Mouse (Mus musculus) stomach, embryonic 14.5 days (tissue): ENCODE data around the gene Sgsm1. TPM values are rescaled to one million over a fixed set of nuclear protein-coding genes. Genes with fewer than 3 reads are reported as not detected.

Source experiments
- ATAC-seq: fragments of 200-750 bp; cut with Nextera tagmentation; 2 replicates; pipeline ENCODE4 v1.8.0; 2017; ENCODE audit warnings: low read depth, moderate TSS enrichment; ENCODE audit not compliant: insufficient number of reproducible peaks, insufficient read depth, low FRiP score
- H3K27ac ChIP-seq: fragments of 300-500 bp; sonication (generic); 2 replicates; pipeline ENCODE4 v1.5.1; 2014; ENCODE audit warnings: mild to moderate bottlenecking, low read length, moderate library complexity, mixed read lengths
- H3K27me3 ChIP-seq: fragments of 300-500 bp; sonication (generic); 2 replicates; pipeline ENCODE4 v1.6.1; 2014; ENCODE audit warnings: low read length, control low read depth, mixed read lengths; ENCODE audit not compliant: control insufficient read depth, insufficient read depth
- H3K36me3 ChIP-seq: fragments of 300-500 bp; sonication (generic); 2 replicates; pipeline ENCODE4 v1.6.1; 2014; ENCODE audit warnings: mild to moderate bottlenecking, control low read depth, low read length, moderate library complexity, mixed read lengths; ENCODE audit not compliant: control insufficient read depth, insufficient read depth
- H3K4me1 ChIP-seq: fragments of 300-500 bp; sonication (generic); 2 replicates; pipeline ENCODE4 v1.6.1; 2014; ENCODE audit warnings: low read length, control low read depth, mixed read lengths; ENCODE audit not compliant: control insufficient read depth, insufficient read depth
- H3K4me2 ChIP-seq: fragments of 300-500 bp; sonication (generic); replicated peaks from 2 replicates; pipeline ENCODE4 v1.6.1; 2014; ENCODE audit warnings: low read depth, low read length, control low read depth
- H3K4me3 ChIP-seq: fragments of 300-500 bp; sonication (generic); 2 replicates; pipeline ENCODE4 v1.5.1; 2014; ENCODE audit warnings: low read depth, low read length, control low read depth
- H3K9ac ChIP-seq: fragments of 300-500 bp; sonication (generic); replicated peaks from 2 replicates; pipeline ENCODE4 v1.6.1; 2014; ENCODE audit warnings: low read depth, mild to moderate bottlenecking, control low read depth, low read length, moderate library complexity, mixed read lengths
- H3K9me3 ChIP-seq: fragments of 300-500 bp; sonication (generic); 2 replicates; pipeline ENCODE4 v1.6.1; 2016; ENCODE audit warnings: low read depth, low read length, control low read depth; ENCODE audit not compliant: control insufficient read depth
- WGBS: fragments of 180-500 bp; shearing (Covaris S2); extraction: QIAGEN DNeasy Blood & Tissue Kit; methylation state at CpG from one replicate; pipeline ENCODE4 v1.1.7; 2014; 5-methylcytosine and 5-hydroxymethylcytosine counted together
- polyA plus RNA-seq: library from polyadenylated mRNA; unstranded; fragments of >200 nt; fragmentation: Nextera tagmentation; extraction: Ambion mirVana; gene quantifications from 2 replicates; pipeline ENCODE4 v1.2.1, GENCODE M21; 2014

Sgsm1 gene
- polyA plus RNA-seq, 1 experiment from 2014 or later, result 6.4 TPM

DNA sequence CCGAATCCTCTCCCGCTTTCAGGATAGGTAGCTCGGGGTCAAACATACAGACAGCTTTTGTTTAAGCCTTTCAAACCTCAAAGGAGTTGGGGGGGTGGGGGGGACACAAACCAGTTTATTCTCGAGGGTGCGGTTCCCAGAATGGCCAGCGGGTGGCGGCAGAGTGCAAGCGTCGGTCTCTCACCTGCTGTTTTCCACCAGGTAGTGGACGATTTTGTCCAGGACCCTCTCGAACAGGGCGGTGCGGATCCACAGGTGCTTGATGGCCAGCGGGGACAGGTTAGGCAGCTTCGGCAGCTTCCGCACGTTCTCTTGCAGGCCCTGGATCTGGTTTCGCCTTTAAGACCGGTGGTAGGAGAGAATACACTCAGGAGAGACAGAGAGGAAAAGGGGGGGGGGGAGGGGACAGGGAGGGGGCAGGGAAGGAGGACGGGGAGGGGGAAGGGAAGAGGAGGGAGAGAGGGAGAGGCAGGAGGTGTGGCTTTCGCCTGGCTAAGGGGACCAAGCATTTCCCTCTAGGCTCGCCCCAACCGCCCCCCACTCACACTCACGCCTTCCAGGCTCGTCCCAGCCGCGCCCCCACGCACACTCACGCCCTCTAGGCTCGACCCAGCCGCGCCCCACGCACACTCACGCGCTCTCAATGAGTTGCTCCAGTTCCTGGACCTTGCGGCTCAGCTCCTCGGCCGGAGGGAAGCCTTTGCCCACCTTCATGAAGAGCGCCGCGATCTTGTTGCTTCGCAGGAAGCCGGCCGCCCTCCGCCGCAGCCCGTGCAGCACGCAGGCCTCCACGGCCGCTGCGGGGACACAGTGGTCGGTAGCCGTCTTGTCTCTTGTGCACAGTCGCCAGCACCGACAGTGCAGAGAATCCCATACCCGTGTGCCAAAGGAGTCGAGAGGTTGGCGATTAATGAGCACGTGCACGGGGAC is 23.7 kb downstream of the Sgsm1 start:
- no peak overlapping the region for H3K4me3 ChIP-seq

DNA sequence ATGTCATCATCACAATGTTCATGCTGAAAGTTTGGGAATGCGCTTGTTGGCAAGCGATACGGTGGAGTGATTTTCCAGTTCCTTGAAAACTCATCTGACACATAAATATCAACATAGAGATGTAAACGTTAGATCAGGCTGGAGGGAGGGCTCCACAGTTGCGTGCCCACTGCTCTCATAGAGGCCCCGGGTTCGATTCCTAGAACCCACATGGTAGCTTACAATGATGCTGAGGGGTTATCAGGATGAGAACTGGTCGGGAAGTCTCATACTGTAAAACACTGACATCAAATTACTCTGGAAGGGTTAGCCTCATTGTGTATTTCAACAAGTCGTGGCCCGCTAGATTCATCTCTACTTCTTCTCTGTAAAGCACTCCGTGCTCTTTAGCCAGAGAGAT is 24.5 kb downstream of the Sgsm1 start:
- Histone ChIP-seq H3K36me3 (no peaks in the 10 kb centered on the region), H3K9me3 (no peaks in the 10 kb centered on the region), H3K4me3 (no peak overlapping the region), H3K9ac (no peak overlapping the region), H3K4me1 (no peaks in the 10 kb centered on the region), H3K27me3 (peaks cover 17% of the 10 kb centered on the region), H3K4me2 (no peak overlapping the region), H3K27ac (no peak overlapping the region)
- 74% methylated on average over 11 of the region's 11 CpGs for WGBS
- no peak for ATAC-seq

More for the DNA sequence above, 23.7 kb downstream of the Sgsm1 start:
- 3% methylated on average over 59 of the region's 60 CpGs for WGBS
- Histone ChIP-seq H3K36me3 (no peaks in the 10 kb centered on the region), H3K9me3 (no peaks in the 10 kb centered on the region), H3K27me3 (peaks cover 17% of the 10 kb centered on the region), H3K4me1 (no peaks in the 10 kb centered on the region), H3K27ac (no peak overlapping the region), H3K4me2 (peak overlapping the region; percentile 27; the same call in 1 of the 2 replicates), H3K9ac (no peak overlapping the region)
- ATAC-seq, result no peak

DNA sequence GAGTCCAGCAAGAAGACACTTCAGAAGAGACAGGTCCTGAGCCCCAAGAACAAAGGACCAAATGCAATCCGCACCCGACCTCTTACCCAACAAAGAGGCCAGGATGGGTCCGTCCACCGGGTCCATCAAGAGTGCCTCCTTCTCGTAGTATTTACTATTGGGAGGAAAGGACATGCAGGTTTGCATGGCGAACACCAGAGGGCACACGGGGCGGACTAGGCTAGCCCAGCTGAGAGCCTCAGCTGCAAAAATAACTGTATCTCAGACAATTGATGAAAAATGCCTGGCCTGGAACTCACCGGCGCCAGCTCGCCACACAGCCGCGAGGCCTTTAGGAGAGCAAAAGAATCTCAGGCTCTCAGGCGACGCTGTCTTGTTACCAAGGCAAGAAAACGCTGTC is 25.0 kb downstream of the Sgsm1 start:
- no peak overlapping the region for H3K4me2 ChIP-seq
- H3K4me3 ChIP-seq, result no peak overlapping the region
- WGBS, result 59% methylated on average over 16 of the region's 16 CpGs

DNA sequence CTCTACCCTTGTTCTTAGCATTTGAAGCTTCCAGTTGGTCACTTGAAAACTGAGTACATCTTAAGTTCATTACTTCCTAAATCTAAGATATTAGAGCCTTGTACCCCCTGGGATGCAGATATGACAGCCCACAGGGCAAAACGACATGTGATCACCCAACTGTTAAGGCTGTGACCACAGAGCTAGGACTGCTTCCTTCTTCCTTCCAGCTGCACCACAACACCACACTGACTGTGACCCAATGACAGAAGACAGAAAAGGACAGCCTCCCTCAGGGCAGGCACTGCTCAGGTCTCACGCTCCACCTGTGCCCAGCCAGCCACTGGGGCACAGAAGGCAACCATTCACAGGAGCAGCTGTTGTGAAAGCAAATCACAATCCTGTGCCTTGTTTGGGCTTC is 26.9 kb downstream of the Sgsm1 start:
- Histone ChIP-seq H3K36me3 (no peaks in the 10 kb centered on the region), H3K4me2 (no peak overlapping the region), H3K4me1 (no peaks in the 10 kb centered on the region), H3K9ac (no peak overlapping the region), H3K27me3 (peaks cover 14% of the 10 kb centered on the region), H3K4me3 (no peak overlapping the region), H3K9me3 (no peaks in the 10 kb centered on the region), H3K27ac (no peak overlapping the region)
- ATAC-seq, result no peak
- 72% methylated on average over 2 of the region's 2 CpGs for WGBS

More for the DNA sequence above, 25.0 kb downstream of the Sgsm1 start:
- no peaks in the 10 kb centered on the region for H3K4me1 ChIP-seq
- peaks cover 17% of the 10 kb centered on the region for H3K27me3 ChIP-seq
- ATAC-seq, result no peak
- no peaks in the 10 kb centered on the region for H3K36me3 ChIP-seq
- H3K27ac ChIP-seq, result no peak overlapping the region
- no peaks in the 10 kb centered on the region for H3K9me3 ChIP-seq
- no peak overlapping the region for H3K9ac ChIP-seq

DNA sequence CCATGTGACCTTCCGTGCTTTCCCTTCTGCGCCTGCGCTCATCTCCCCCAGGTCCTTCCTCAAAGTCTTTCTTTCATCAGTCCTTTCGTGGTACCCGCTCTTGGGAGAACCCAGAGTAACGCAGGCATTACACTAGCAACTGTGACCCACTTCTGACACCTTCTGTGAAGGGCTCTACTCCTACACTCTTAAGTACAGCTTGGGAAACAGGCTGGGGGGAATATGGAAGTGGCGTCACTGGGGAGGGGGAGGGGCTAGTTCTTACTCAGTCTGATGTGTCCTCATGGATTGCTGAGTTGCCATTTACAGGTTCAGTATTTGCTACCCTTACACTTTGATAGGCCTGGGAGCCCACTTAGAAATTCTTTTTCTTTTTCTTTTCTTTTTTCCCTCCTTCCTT is 29.0 kb downstream of the Sgsm1 start:
- Histone ChIP-seq H3K4me2 (no peak overlapping the region), H3K27me3 (no peaks in the 10 kb centered on the region), H3K4me1 (no peaks in the 10 kb centered on the region), H3K27ac (no peak overlapping the region), H3K4me3 (no peak overlapping the region), H3K9ac (no peak overlapping the region), H3K36me3 (no peaks in the 10 kb centered on the region), H3K9me3 (no peaks in the 10 kb centered on the region)
- WGBS, result 86% methylated on average over 7 of the region's 7 CpGs
- ATAC-seq, result no peak

DNA sequence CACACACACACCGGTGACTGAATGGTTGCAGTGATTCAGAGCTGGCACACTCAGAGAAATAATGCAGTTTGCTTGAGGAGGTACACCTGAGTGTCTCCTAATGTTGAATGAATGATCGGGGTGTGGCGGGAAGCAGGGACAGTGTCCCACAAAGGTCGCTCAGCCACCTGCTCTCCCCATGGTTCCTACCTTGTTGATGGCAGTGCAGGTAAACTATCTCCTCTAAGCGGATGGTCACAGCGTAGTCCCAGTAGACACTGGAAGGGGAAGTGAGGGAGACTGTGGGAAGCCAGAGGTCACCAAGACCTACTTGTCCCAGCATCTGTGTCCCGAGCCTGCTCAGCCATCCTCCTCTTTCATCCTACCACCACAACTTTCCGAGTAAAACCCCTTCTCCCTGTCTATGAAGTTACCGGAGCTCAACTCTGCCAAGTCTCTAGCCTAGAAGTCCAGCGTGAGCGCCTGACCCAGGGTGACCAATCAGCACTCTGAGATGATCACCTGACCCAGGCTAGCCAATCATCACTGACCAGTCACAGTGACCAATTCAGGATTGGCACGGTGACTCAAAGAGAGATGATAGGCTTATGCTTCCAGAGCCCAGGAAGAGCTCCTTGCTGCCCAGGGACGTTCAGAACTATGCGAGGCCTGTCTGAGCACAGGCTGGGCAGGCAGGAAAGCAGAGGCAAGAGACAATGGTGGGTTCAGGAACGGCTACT is 30.3 kb downstream of the Sgsm1 start:
- 29% methylated on average over 15 of the region's 15 CpGs for WGBS
- H3K9ac ChIP-seq, result no peak overlapping the region
- 0 out of 2 replicates have a peak overlapping the region, but pooled peaks have one; percentile 6 for H3K4me3 ChIP-seq
- peak; percentile 71; the same call in 1 of the 2 replicates for ATAC-seq
- H3K27me3 ChIP-seq, result no peaks in the 10 kb centered on the region
- H3K27ac ChIP-seq, result no peak overlapping the region
- no peaks in the 10 kb centered on the region for H3K4me1 ChIP-seq
- no peaks in the 10 kb centered on the region for H3K36me3 ChIP-seq
- no peak overlapping the region for H3K4me2 ChIP-seq
- H3K9me3 ChIP-seq, result no peaks in the 10 kb centered on the region

DNA sequence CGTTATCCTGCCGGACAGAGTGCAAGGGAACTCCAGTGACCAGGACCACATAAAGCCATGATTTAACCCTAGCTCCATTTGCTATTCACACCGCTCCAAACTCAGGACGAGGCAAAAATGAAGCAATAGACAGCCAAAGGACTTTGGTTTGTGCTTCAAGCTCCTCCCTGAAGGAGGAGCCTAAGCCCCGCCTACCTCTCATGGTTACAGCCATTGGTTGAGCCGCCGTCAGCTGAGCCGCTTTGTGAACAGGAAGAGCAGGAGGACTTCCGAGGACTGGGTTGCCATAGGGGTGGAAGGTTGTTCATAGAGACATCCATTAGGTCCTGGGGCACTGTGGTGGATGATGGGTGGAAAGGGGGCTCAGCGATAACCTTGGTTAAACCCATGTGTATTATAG is 34.7 kb downstream of the Sgsm1 start:
- H3K4me2 ChIP-seq, result no peak overlapping the region
- no peaks in the 10 kb centered on the region for H3K36me3 ChIP-seq
- no peak overlapping the region for H3K9ac ChIP-seq
- no peaks in the 10 kb centered on the region for H3K27me3 ChIP-seq
- H3K4me1 ChIP-seq, result no peaks in the 10 kb centered on the region
- no peak overlapping the region for H3K27ac ChIP-seq
- ATAC-seq, result no peak
- WGBS, result 70% methylated on average over 10 of the region's 10 CpGs
- no peaks in the 10 kb centered on the region for H3K9me3 ChIP-seq
- no peak overlapping the region for H3K4me3 ChIP-seq

DNA sequence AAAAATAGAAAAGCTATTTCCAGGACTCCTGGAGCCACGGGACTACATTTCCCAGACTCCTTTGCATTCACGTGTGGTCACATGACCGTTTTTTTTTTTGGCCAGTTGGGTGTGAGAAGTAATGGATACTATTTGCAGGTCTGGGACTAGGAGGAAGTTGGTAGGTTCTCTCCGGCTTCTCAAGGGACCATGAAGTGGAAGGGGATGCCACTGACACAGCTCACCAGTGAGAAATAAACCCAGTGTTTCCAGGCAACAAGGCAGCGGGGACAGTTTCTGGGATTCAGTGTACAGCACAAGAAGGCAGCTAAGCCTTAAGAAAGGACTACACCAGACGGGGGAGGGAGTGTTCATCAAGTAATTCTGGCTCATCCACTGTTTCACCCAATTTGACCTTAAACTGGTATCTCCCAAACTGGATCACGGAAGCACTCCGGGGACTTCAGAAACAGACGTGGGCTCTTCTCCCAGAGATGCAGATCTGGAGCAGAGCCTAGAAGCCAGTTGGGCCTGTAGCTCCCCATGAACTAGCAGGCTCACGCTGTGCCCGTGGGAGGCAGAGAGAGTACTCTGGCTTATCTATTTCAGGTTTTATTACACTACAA is 39.3 kb downstream of the Sgsm1 start:
- Histone ChIP-seq H3K9me3 (no peaks in the 10 kb centered on the region), H3K27me3 (no peaks in the 10 kb centered on the region), H3K9ac (no peak overlapping the region), H3K4me1 (no peaks in the 10 kb centered on the region), H3K27ac (no peak overlapping the region), H3K4me2 (no peak overlapping the region), H3K4me3 (no peak overlapping the region), H3K36me3 (no peaks in the 10 kb centered on the region)
- WGBS, result 69% methylated on average over 11 of the region's 11 CpGs
- ATAC-seq, result no peak
